Mouse (Mus musculus) heart, embryonic 15.5 days (tissue): ENCODE results near the gene Slc1a4. TPM values are rescaled to one million over a fixed set of nuclear protein-coding genes. Genes with fewer than 3 reads are reported as not detected.

Experiments
- ATAC-seq: fragments of 200-750 bp; cut with Nextera tagmentation; replicated peaks from 2 replicates; pipeline ENCODE4 v1.8.0; 2017; ENCODE audit warnings: low read depth, moderate TSS enrichment; ENCODE audit not compliant: insufficient number of reproducible peaks, insufficient read depth, low FRiP score
- H3K27ac ChIP-seq: fragments of 300-500 bp; sonication (generic); 2 replicates; pipeline ENCODE4 v1.5.1; 2015; ENCODE audit warnings: mild to moderate bottlenecking, inconsistent platforms
- H3K27me3 ChIP-seq: fragments of 300-500 bp; sonication (generic); 2 replicates; pipeline ENCODE4 v1.6.1; 2015; ENCODE audit warnings: inconsistent platforms
- H3K36me3 ChIP-seq: fragments of 300-500 bp; sonication (generic); 2 replicates; pipeline ENCODE4 v1.6.1; 2015; ENCODE audit warnings: mild to moderate bottlenecking, inconsistent platforms
- H3K4me1 ChIP-seq: fragments of 300-500 bp; sonication (generic); replicated peaks from 2 replicates; pipeline ENCODE4 v1.6.1; 2015; ENCODE audit warnings: inconsistent platforms
- H3K4me2 ChIP-seq: fragments of 300-500 bp; sonication (generic); 2 replicates; pipeline ENCODE4 v1.6.1; 2015; ENCODE audit warnings: inconsistent platforms, mild to moderate bottlenecking, moderate library complexity
- H3K4me3 ChIP-seq: fragments of 300-500 bp; sonication (generic); 2 replicates; pipeline ENCODE4 v1.5.1; 2015; ENCODE audit warnings: mild to moderate bottlenecking, inconsistent platforms
- H3K9ac ChIP-seq: fragments of 300-500 bp; sonication (generic); 2 replicates; pipeline ENCODE4 v1.6.1; 2015; ENCODE audit warnings: mild to moderate bottlenecking, inconsistent platforms
- H3K9me3 ChIP-seq: fragments of 300-500 bp; sonication (generic); replicated peaks from 2 replicates; pipeline ENCODE4 v1.6.1; 2016; ENCODE audit warnings: inconsistent platforms
- WGBS: fragments of 180-500 bp; shearing (Covaris S2); methylation state at CpG from one replicate; pipeline ENCODE4 v1.1.7; 2015; ENCODE audit warnings: mixed read lengths; 5-methylcytosine and 5-hydroxymethylcytosine counted together
- polyA plus RNA-seq: library from polyadenylated mRNA; unstranded; fragments of >200 nt; fragmentation: Nextera tagmentation; extraction: Ambion mirVana; gene quantifications from 2 replicates; pipeline ENCODE4 v1.2.1, GENCODE M21; 2015

The Slc1a4 gene
- polyA plus RNA-seq, 1 experiment from 2014 or later, result 6.9 TPM

- no peak overlapping the region for H3K4me3 ChIP-seq
- H3K9me3 ChIP-seq, result no peaks in the 10 kb centered on the region
- no peak for ATAC-seq
- no peaks in the 10 kb centered on the region for H3K27me3 ChIP-seq
- no peak overlapping the region for H3K4me2 ChIP-seq
- no peak overlapping the region for H3K27ac ChIP-seq
- no peaks in the 10 kb centered on the region for H3K36me3 ChIP-seq
- 85% methylated on average over 4 of the region's 4 CpGs for WGBS
- H3K9ac ChIP-seq, result no peak overlapping the region
- peaks cover 4% of the 10 kb centered on the region for H3K4me1 ChIP-seq
Measured at GRCm38 (mm10) chr11:20343952-20344351, 11.4 kb upstream of the Slc1a4 start.

DNA sequence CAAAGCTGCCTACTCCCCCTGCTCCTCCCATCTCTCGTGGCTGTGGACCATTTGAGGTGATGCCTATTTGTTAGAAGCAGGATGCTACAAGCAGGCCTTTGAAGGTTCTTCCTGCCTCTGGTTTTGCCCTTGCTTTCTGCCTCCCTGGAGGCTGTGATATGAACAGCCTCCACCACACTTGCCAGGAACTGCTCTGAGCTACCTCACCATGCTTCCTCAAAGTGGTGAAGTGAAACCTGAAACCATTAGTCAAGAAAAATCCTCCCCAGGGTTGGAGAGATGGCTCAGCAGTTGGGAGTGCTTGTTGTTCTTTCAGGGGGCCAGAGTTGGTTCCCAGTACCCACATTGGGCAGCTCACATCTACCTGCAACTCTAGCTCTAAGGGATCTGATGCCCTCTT, 9.1 kb upstream of the Slc1a4 start:
- Histone ChIP-seq H3K27ac (no peak overlapping the region), H3K4me3 (no peak overlapping the region), H3K9ac (no peak overlapping the region), H3K27me3 (no peaks in the 10 kb centered on the region), H3K36me3 (no peaks in the 10 kb centered on the region), H3K4me1 (no peaks in the 10 kb centered on the region), H3K9me3 (no peaks in the 10 kb centered on the region), H3K4me2 (no peak overlapping the region)
- 63% methylated on average over 1 of the region's 1 CpGs for WGBS
- no peak for ATAC-seq

DNA sequence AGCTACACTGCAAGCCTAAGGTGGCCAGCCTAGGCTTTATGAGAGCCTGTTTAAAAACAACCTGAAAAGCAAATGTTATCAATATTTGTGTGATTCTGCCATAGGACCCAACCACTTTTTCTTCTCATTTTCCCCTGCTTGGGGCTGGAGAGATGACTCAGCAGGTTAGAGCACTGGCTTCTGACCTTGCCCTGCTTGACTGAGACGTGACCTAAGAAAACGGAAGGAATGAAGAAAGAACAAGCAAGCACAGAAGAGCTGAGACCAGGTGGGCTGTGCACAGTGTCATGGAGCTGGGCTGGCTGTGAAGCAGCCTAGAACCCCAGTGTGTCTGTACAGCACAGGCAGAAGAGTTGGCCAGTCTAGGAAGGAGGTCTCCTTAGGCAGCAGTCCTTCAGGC, 6.2 kb upstream of the Slc1a4 start:
- H3K36me3 ChIP-seq, result no peaks in the 10 kb centered on the region
- no peaks in the 10 kb centered on the region for H3K9me3 ChIP-seq
- 59% methylated on average over 2 of the region's 2 CpGs for WGBS
- no peak for ATAC-seq
- peaks cover 2% of the 10 kb centered on the region; the same call in 1 of the 2 replicates for H3K4me1 ChIP-seq
- H3K27me3 ChIP-seq, result no peaks in the 10 kb centered on the region
- no peak overlapping the region for H3K27ac ChIP-seq
- no peak overlapping the region for H3K4me3 ChIP-seq
- no peak overlapping the region for H3K9ac ChIP-seq
- H3K4me2 ChIP-seq, result no peak overlapping the region

- no peak overlapping the region for H3K4me2 ChIP-seq
- H3K4me3 ChIP-seq, result no peak overlapping the region
- no peak for ATAC-seq
- no peaks in the 10 kb centered on the region for H3K36me3 ChIP-seq
- peaks cover 12% of the 10 kb centered on the region for H3K4me1 ChIP-seq
- H3K9me3 ChIP-seq, result no peaks in the 10 kb centered on the region
- H3K27ac ChIP-seq, result no peak overlapping the region
- 47% methylated on average over 1 of the region's 1 CpGs for WGBS
- no peak overlapping the region for H3K9ac ChIP-seq
- no peaks in the 10 kb centered on the region for H3K27me3 ChIP-seq
Measured at GRCm38 (mm10) chr11:20334301-20334700, 1.8 kb upstream of the Slc1a4 start.

- Histone ChIP-seq H3K9me3 (no peaks in the 10 kb centered on the region), H3K4me2 (peak overlapping the region; percentile 99), H3K9ac (peak overlapping the region; percentile 71), H3K36me3 (no peaks in the 10 kb centered on the region), H3K4me3 (peak overlapping the region; percentile 67), H3K4me1 (peaks cover 13% of the 10 kb centered on the region), H3K27me3 (peaks cover 4% of the 10 kb centered on the region; the same call in 1 of the 2 replicates), H3K27ac (peak overlapping the region; percentile 98)
- WGBS, result 2% methylated on average over 61 of the region's 61 CpGs
- ATAC-seq, result no peak
Measured at GRCm38 (mm10) chr11:20331690-20332537, 599 bp downstream of the Slc1a4 start.

DNA sequence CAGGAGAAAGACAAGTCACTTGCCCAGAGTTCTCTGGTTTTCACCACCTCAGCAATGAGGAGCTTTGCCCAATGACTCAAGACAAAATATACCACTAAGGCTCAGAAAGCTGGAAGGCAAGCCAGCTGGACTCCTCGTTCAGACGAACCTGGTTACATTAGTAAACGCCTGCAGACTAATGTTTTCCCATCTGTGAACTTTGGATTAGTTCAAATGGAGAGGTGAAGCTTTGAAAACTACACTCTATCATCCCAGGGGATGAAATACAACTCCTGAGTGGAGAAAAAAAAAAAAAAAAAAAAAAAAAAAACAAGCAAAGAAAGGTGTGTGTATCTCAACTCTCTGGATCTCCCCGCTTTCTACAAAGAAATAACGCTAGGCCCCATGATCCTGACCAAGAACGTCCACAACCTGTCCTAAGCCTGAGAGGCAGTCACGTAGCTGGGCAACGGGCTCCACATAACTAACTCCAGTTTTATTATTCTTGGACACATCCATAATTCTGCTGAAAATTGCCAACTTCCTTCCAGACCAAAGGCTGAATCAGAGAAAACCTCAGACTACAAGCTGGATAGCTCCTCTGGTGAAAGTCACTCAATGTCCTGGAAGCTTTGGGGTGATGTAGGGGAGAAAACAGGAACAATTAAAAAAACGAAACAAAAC, 1.4 kb downstream of the Slc1a4 start:
- H3K36me3 ChIP-seq, result no peaks in the 10 kb centered on the region
- peaks cover 4% of the 10 kb centered on the region; the same call in 1 of the 2 replicates for H3K27me3 ChIP-seq
- H3K4me3 ChIP-seq, result peak overlapping the region; percentile 67
- H3K9me3 ChIP-seq, result no peaks in the 10 kb centered on the region
- peak overlapping the region; percentile 98; the same call in 1 of the 2 replicates for H3K27ac ChIP-seq
- peaks cover 19% of the 10 kb centered on the region for H3K4me1 ChIP-seq
- no peak for ATAC-seq
- 57% methylated on average over 9 of the region's 9 CpGs for WGBS
- peak overlapping the region; percentile 71 for H3K9ac ChIP-seq
- H3K4me2 ChIP-seq, result peak overlapping the region; percentile 99

- Histone ChIP-seq H3K9ac (no peak overlapping the region), H3K4me1 (peaks cover 19% of the 10 kb centered on the region), H3K4me3 (no peak overlapping the region), H3K4me2 (no peak overlapping the region), H3K27ac (no peak overlapping the region), H3K27me3 (peaks cover 4% of the 10 kb centered on the region; the same call in 1 of the 2 replicates), H3K36me3 (no peaks in the 10 kb centered on the region), H3K9me3 (no peaks in the 10 kb centered on the region)
- 89% methylated on average over 5 of the region's 5 CpGs for WGBS
- no peak for ATAC-seq
Measured at GRCm38 (mm10) chr11:20329711-20330110, 2.8 kb downstream of the Slc1a4 start.

DNA sequence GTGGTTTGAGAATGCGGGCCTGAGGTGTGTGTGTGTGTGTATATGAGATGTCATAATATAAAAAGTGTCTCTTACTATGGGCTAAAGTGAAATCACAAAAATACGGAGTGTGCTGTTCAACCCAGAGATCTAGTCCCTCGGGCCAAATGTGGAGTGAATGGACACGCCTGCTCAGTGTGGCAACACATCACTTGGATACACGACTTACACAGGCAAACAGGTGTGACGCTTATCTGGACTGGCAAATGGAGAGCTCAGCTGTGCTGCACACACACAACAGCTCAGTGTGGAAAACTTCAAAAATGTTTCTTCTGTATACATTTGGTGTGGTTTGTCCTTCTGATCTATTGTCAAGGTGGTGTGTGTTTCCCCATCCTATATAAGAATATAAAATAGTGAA, 3.7 kb downstream of the Slc1a4 start:
- H3K36me3 ChIP-seq, result no peaks in the 10 kb centered on the region
- no peak overlapping the region for H3K27ac ChIP-seq
- no peaks in the 10 kb centered on the region for H3K9me3 ChIP-seq
- H3K4me3 ChIP-seq, result no peak overlapping the region
- H3K27me3 ChIP-seq, result peaks cover 4% of the 10 kb centered on the region; the same call in 1 of the 2 replicates
- H3K4me1 ChIP-seq, result peaks cover 18% of the 10 kb centered on the region
- ATAC-seq, result no peak
- 81% methylated on average over 6 of the region's 6 CpGs for WGBS
- no peak overlapping the region for H3K9ac ChIP-seq
- no peak overlapping the region for H3K4me2 ChIP-seq

DNA sequence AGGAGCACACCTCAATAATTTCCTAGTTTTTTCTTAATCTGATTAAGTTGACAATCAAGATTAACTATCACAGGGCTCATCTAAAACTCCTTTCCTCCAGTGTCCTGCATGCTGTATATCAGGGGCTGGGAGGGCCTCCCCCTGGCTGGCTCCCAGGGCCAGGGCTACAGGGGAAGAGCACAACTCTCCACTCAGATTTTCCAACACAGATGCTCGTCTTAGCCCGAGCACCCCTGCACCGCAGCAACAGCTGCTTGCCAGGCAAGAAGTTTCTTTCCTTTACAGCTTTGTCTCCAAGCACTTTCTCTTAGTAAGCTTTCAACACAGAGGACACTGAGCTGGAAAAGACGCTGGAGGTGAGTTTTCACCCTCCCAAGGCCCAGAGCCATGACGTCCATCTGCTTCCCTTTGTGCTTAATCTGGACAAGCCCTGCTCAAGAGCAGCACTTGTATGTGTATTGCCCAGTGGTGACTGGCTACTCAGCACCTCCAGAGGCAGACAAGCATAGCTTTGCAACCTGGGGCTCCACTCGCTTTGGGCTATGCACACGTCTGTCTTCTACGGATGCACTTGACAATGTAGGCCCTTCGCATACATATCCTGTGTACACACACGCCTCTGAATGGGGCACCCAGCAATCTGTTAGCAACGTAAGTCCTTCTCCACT, 6.1 kb downstream of the Slc1a4 start:
- H3K4me3 ChIP-seq, result no peak overlapping the region
- no peak for ATAC-seq
- WGBS, result 46% methylated on average over 11 of the region's 11 CpGs

DNA sequence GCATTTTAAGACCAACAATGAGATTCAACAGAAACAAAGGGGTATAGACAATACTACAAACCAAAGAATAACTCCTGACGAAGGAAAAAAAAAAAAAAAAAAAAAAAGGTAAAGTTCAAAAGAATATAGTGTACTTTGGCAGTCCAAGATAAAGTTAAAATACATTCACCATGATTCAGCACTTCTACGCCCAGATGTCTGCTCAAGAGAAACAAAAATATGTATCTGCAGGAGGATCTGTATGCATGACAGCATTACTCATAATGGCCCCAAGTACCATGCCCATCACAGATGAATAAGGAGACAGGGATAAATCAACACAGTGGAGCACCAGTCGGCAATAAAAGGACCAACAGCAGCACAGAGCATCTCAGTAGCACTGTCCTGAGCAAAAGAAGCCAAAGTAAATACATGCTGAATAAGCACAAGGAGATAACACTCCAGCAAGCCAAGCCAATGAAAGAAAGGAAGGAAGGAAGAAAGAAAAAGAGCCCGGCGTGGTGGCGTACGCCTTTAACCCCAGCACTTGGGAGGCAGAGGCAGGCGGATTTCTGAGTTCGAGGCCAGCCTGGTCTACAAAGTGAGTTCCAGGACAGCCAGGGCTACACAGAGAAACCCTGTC, 7.3 kb downstream of the Slc1a4 start:
- Histone ChIP-seq H3K4me2 (no peak overlapping the region), H3K4me1 (peaks cover 7% of the 10 kb centered on the region; the same call in 1 of the 2 replicates), H3K27ac (no peak overlapping the region), H3K9ac (no peak overlapping the region), H3K36me3 (no peaks in the 10 kb centered on the region), H3K27me3 (peaks cover 4% of the 10 kb centered on the region; the same call in 1 of the 2 replicates), H3K9me3 (no peaks in the 10 kb centered on the region), H3K4me3 (no peak overlapping the region)
- ATAC-seq, result no peak
- WGBS, result 78% methylated on average over 9 of the region's 9 CpGs

More for the DNA sequence above, 6.1 kb downstream of the Slc1a4 start:
- Histone ChIP-seq H3K9me3 (no peaks in the 10 kb centered on the region), H3K36me3 (no peaks in the 10 kb centered on the region), H3K27me3 (peaks cover 4% of the 10 kb centered on the region; the same call in 1 of the 2 replicates), H3K27ac (no peak overlapping the region), H3K4me1 (peaks cover 8% of the 10 kb centered on the region), H3K9ac (no peak overlapping the region), H3K4me2 (no peak overlapping the region)

DNA sequence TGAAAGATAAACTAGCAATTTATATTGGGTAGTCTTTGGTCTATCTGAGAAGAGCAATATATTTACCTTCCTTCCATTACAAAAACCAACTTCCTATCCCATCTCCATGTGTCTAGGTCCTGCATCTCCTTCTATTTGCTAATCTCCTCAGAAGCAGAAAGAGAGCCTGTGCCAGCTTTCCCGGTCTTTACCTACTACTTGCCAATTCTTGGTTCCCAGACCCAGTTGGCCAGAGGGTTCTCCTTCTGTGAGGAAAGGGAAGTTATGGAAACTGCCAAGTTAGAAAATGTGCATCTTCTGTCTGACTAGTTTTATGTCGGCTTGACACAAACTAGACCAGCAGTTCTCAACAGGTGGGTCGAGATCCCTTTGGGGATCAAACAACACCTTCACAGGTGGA, 8.5 kb downstream of the Slc1a4 start:
- ATAC-seq, result no peak
- H3K4me1 ChIP-seq, result peaks cover 10% of the 10 kb centered on the region; the same call in 1 of the 2 replicates
- no peak overlapping the region for H3K27ac ChIP-seq
- H3K36me3 ChIP-seq, result no peaks in the 10 kb centered on the region
- H3K27me3 ChIP-seq, result peaks cover 4% of the 10 kb centered on the region; the same call in 1 of the 2 replicates
- H3K4me2 ChIP-seq, result no peak overlapping the region
- no peaks in the 10 kb centered on the region for H3K9me3 ChIP-seq
- no peak overlapping the region for H3K4me3 ChIP-seq
- H3K9ac ChIP-seq, result no peak overlapping the region
- WGBS, result 88% methylated on average over 3 of the region's 3 CpGs
